Mouse (Mus musculus) layer of hippocampus, adult 9-10 months (tissue): ENCODE measurements around the gene Card9.

Source experiments
- DNase-seq: peaks from one replicate; pipeline ENCODE4 v3.0.0; 2022; ENCODE audit warnings: low spot score

Gene Card9

DNA sequence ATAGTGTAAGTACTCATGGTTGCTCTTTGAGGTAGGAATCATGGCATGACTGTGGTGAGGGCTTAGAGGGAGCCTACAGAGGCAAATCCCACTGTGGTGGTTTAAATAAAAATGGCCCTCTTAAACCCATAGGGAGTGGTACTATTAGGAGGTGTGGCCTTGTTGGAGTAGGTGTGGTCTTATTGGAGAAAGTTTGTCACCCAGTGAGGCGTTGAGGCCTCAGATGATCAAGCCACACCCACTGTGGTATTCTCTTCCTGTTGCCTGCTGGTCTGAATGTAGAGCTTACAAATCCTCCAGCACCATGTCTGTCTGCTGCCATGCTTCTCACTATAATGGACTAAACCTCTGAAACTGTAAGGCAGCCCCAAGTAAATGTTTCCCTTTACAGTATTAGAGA, 56.0 kb downstream of the Card9 start:
- no peak for DNase-seq
